Mouse (Mus musculus) embryonic facial prominence, embryonic 11.5 days (tissue): ENCODE results near the gene Sirpb1a. TPM values are rescaled to one million over a fixed set of nuclear protein-coding genes. Genes with fewer than 3 reads are reported as not detected.
"Not testable (repeated sequence)": the region's sequence is repeated elsewhere in the genome, so short reads cannot be mapped to it uniquely, and the experiment has no call there.

Experiments used
- ATAC-seq: fragments of 200-750 bp; cut with Nextera tagmentation; replicated peaks from 2 replicates; pipeline ENCODE4 v1.8.0; 2017; ENCODE audit warnings: low read depth; ENCODE audit not compliant: insufficient number of reproducible peaks, low FRiP score, low TSS enrichment
- DNase-seq: peaks from one replicate; pipeline ENCODE4 v3.0.0-alpha.2; 2015; ENCODE audit warnings: low spot score
- H3K27ac ChIP-seq: fragments of 300-500 bp; sonication (generic); replicated peaks from 2 replicates; pipeline ENCODE4 v1.5.1; 2014; ENCODE audit warnings: mild to moderate bottlenecking, low read depth, low read length, control low read depth
- H3K27me3 ChIP-seq: fragments of 300-500 bp; sonication (generic); 2 replicates; pipeline ENCODE4 v1.6.1; 2014; ENCODE audit warnings: mild to moderate bottlenecking, low read length, moderate library complexity, mixed read lengths; ENCODE audit not compliant: control insufficient read depth, insufficient read depth
- H3K36me3 ChIP-seq: fragments of 300-500 bp; sonication (generic); replicated peaks from 2 replicates; pipeline ENCODE4 v1.6.1; 2014; ENCODE audit warnings: low read depth, mild to moderate bottlenecking, low read length, moderate library complexity, mixed read lengths; ENCODE audit not compliant: control insufficient read depth, insufficient read depth
- H3K4me1 ChIP-seq: fragments of 300-500 bp; sonication (generic); 2 replicates; pipeline ENCODE4 v1.6.1; 2014; ENCODE audit warnings: low read length, mixed read lengths; ENCODE audit not compliant: control insufficient read depth, insufficient read depth
- H3K4me2 ChIP-seq: fragments of 300-500 bp; sonication (generic); 2 replicates; pipeline ENCODE4 v1.6.1; 2014; ENCODE audit warnings: low read depth, mild to moderate bottlenecking, control low read depth, low read length, moderate library complexity
- H3K4me3 ChIP-seq: fragments of 300-500 bp; sonication (generic); 2 replicates; pipeline ENCODE4 v1.5.1; 2014; ENCODE audit warnings: low read depth, low read length, control low read depth
- H3K9ac ChIP-seq: fragments of 300-500 bp; sonication (generic); replicated peaks from 2 replicates; pipeline ENCODE4 v1.6.1; 2014; ENCODE audit warnings: mild to moderate bottlenecking, control low read depth, low read length
- H3K9me3 ChIP-seq: fragments of 300-500 bp; sonication (generic); replicated peaks from 2 replicates; pipeline ENCODE4 v1.6.1; 2016; ENCODE audit warnings: mild to moderate bottlenecking, low read length, inconsistent platforms, mixed read lengths; ENCODE audit not compliant: control insufficient read depth
- WGBS: fragments of 180-500 bp; shearing (Covaris S2); extraction: QIAGEN DNeasy Blood & Tissue Kit; methylation state at CpG from one replicate; pipeline ENCODE4 v1.1.7; 2014; 5-methylcytosine and 5-hydroxymethylcytosine counted together
- polyA plus RNA-seq: library from polyadenylated mRNA; unstranded; fragments of >200 nt; fragmentation: Nextera tagmentation; extraction: Ambion mirVana; gene quantifications from 2 replicates; pipeline ENCODE4 v1.2.1, GENCODE M21; 2014

The Sirpb1a gene
- polyA plus RNA-seq, 1 experiment from 2014 or later: not detected

DNA sequence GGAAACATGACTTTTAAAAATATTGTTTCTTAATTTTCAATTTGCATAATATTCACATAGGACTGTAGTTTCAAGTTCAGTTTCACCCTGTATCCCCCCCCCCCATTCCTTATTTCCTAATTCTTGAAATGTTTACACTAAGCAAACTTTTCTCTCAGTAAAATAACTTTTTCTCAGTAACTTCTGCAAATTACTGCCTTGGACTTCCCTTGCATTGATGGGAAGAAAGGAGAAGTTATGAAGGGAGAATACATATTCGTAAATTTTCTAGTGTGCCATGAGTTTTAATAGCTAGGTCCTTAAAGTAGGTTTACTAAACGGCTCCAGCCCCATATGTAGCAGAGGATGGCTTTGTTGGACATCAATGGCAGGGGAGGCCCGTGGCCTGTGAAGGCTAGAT lies 80.7 kb downstream of the Sirpb1a start:
- H3K27me3 ChIP-seq, H3K9ac ChIP-seq, H3K4me2 ChIP-seq, DNase-seq, H3K27ac ChIP-seq, H3K36me3 ChIP-seq, H3K9me3 ChIP-seq, ATAC-seq, H3K4me1 ChIP-seq, H3K4me3 ChIP-seq: not testable (repeated sequence)
- WGBS: 72% methylated on average over 3 of the region's 3 CpGs

GRCm38 (mm10) chr3:15340287-15340686 lies 86.0 kb downstream of the Sirpb1a start:
- ATAC-seq: no peak
- H3K36me3 ChIP-seq: no peaks in the 10 kb centered on the region
- WGBS: 70% methylated on average over 1 of the region's 1 CpGs
- H3K27ac ChIP-seq: no peak overlapping the region
- H3K9ac ChIP-seq: no peak overlapping the region
- no peak overlapping the region for H3K4me3 ChIP-seq
- H3K27me3 ChIP-seq: no peaks in the 10 kb centered on the region
- no peaks in the 10 kb centered on the region for H3K4me1 ChIP-seq
- H3K4me2 ChIP-seq: no peak overlapping the region
- no peak for DNase-seq
- H3K9me3 ChIP-seq: no peaks in the 10 kb centered on the region

DNA sequence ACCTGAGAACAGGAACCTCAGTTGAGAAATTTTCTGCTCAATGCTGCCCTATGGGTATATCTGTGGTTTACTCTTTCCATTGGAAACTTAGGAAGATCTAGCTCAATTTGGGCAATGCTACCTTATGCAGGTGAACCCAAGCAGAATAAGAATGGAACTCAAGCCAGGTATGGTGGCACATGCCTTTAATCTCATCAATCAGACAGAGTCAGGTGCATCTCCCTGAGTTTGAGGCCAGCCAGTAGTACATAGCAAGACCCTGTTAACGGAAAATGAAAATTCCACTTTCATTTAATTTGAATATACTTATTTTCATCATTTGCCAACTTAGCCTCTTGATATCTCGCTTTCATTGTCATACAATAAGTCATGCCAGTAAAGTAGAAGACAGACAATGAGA lies 92.1 kb downstream of the Sirpb1a start:
- no peak for ATAC-seq

GRCm38 (mm10) chr3:15332063-15332462 lies 94.3 kb downstream of the Sirpb1a start, which contains the start of gene Gm9733:
Gene Gm9733 (minus strand): TSS chr3:15332302.
- Histone ChIP-seq H3K9me3 (no peaks in the 10 kb centered on the region), H3K9ac (no peak within 1 kb of the TSS), H3K27me3 (no peaks in the 10 kb centered on the region), H3K36me3 (no peaks in the 10 kb centered on the region; the same call in 1 of the 2 replicates), H3K4me1 (no peaks in the 10 kb centered on the region), H3K4me3 (no peak within 1 kb of the TSS), H3K27ac (no peak within 1 kb of the TSS), H3K4me2 (no peak within 1 kb of the TSS)
- no peak for ATAC-seq
- no peak for DNase-seq
- WGBS: 91% methylated on average over 3 of the region's 3 CpGs

More for the DNA sequence above, 92.1 kb downstream of the Sirpb1a start:
- no peak for DNase-seq
- no peak overlapping the region for H3K27ac ChIP-seq
- 64% methylated on average over 2 of the region's 2 CpGs for WGBS
- no peak overlapping the region for H3K9ac ChIP-seq
- H3K36me3 ChIP-seq: no peaks in the 10 kb centered on the region; the same call in 1 of the 2 replicates
- no peak overlapping the region for H3K4me3 ChIP-seq
- H3K4me1 ChIP-seq: no peaks in the 10 kb centered on the region
- H3K27me3 ChIP-seq: no peaks in the 10 kb centered on the region
- no peaks in the 10 kb centered on the region for H3K9me3 ChIP-seq
- no peak overlapping the region for H3K4me2 ChIP-seq

DNA sequence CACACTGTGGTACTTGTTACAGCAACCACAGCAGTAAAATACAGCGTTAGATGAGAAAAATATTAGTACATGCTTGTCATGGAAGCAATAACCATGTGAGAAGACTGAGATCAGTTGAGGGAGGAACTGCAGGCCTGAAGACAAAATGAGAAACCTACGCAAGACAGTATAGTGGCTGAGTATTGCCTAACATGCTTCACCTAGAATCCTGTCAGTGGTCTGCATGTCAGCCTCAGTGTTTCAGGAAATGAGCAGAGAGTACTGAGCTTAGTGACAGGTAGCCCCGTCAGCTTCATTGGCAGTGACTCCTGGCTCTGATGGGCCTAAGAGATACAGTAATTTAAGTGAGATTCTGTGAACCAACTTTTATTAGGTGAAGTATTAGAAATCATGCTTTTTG lies 94.8 kb downstream of the Sirpb1a start:
- WGBS: 69% methylated on average over 3 of the region's 3 CpGs
- H3K9me3 ChIP-seq: no peaks in the 10 kb centered on the region
- no peak overlapping the region for H3K4me2 ChIP-seq
- no peak for DNase-seq
- ATAC-seq: no peak
- H3K27ac ChIP-seq: no peak overlapping the region
- H3K4me1 ChIP-seq: no peaks in the 10 kb centered on the region
- no peak overlapping the region for H3K4me3 ChIP-seq
- no peak overlapping the region for H3K9ac ChIP-seq
- H3K27me3 ChIP-seq: no peaks in the 10 kb centered on the region
- H3K36me3 ChIP-seq: no peaks in the 10 kb centered on the region; the same call in 1 of the 2 replicates

DNA sequence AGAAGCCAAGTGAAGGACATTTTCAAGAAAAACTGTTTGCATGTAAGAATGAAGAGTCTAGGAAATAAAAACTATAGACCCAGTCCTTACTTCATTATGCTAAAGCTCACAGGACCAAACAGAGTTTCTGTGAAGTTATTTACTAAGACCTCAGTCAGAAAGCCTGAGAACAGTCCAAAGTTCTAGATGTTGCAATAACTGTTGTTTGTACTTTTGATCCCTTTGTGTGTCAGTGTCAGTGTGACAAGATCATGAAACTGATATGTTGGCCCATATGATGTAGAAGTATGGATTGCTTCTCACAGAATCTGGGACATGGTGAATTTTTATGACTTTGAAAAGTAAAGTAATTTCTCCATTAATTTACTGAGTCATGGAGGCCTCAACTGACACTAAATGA lies 96.8 kb downstream of the Sirpb1a start:
- no peaks in the 10 kb centered on the region; the same call in 1 of the 2 replicates for H3K36me3 ChIP-seq
- H3K27me3 ChIP-seq: no peaks in the 10 kb centered on the region
- ATAC-seq (no peak), DNase-seq (no peak)
- no peak overlapping the region for H3K4me3 ChIP-seq
- no peak overlapping the region for H3K9ac ChIP-seq
- H3K4me2 ChIP-seq: no peak overlapping the region
- H3K4me1 ChIP-seq: no peaks in the 10 kb centered on the region
- no peak overlapping the region for H3K27ac ChIP-seq
- H3K9me3 ChIP-seq: no peaks in the 10 kb centered on the region

Other genes starting within 250 kb of the Sirpb1a start
- not detected in 2 replicates for gene Gm9733, start 94.2 kb downstream of the Sirpb1a start, polyA plus RNA-seq
- gene Sirpb1b, start 148.5 kb upstream of the Sirpb1a start, polyA plus RNA-seq: not detected in 2 replicates